Mouse (Mus musculus) gastrocnemius, postnatal 10 days (tissue): ENCODE results near the gene Ccsap. TPM values are rescaled to one million over a fixed set of nuclear protein-coding genes. Genes with fewer than 3 reads are reported as not detected.

Source experiments
- DNase-seq: peaks from one replicate; pipeline ENCODE4 v3.0.0; 2021; ENCODE audit warnings: mixed read lengths
- total RNA-seq, 2 experiments: library from RNA; stranded (reverse); gene quantifications; 2 replicates each; pipeline ENCODE4 v1.2.3; 2021

Gene Ccsap
- total RNA-seq, 2 experiments from 2014 or later, result 1.9 to 2.5 TPM

GRCm38 (mm10) chr8:123880271-123880670, 20.3 kb upstream of the Ccsap start:
- DNase-seq, result no peak

GRCm38 (mm10) chr8:123877865-123878264, 17.9 kb upstream of the Ccsap start:
- no peak for DNase-seq

- no peak for DNase-seq
Measured at GRCm38 (mm10) chr8:123874324-123874723, 14.3 kb upstream of the Ccsap start.

GRCm38 (mm10) chr8:123873364-123873763, 13.4 kb upstream of the Ccsap start:
- no peak for DNase-seq

GRCm38 (mm10) chr8:123872048-123872447, 12.0 kb upstream of the Ccsap start:
- peak; percentile 59 for DNase-seq

- no peak for DNase-seq
Measured at GRCm38 (mm10) chr8:123866971-123867370, 7.0 kb upstream of the Ccsap start.

GRCm38 (mm10) chr8:123865786-123866185, 5.8 kb upstream of the Ccsap start:
- no peak for DNase-seq

GRCm38 (mm10) chr8:123860386-123860785, 377 bp upstream of the Ccsap start:
- no peak for DNase-seq

- DNase-seq, result peak; percentile 91
Measured at GRCm38 (mm10) chr8:123858941-123859647, 915 bp downstream of the Ccsap start.

GRCm38 (mm10) chr8:123858574-123858940, 1.5 kb downstream of the Ccsap start:
- DNase-seq, result no peak

GRCm38 (mm10) chr8:123857361-123857760, 2.6 kb downstream of the Ccsap start:
- DNase-seq, result no peak

GRCm38 (mm10) chr8:123854733-123855475, 5.1 kb downstream of the Ccsap start:
- no peak for DNase-seq

GRCm38 (mm10) chr8:123854252-123854651, 5.8 kb downstream of the Ccsap start:
- no peak for DNase-seq

- no peak for DNase-seq
Measured at GRCm38 (mm10) chr8:123851590-123851989, 8.4 kb downstream of the Ccsap start.

GRCm38 (mm10) chr8:123849352-123849751, 10.7 kb downstream of the Ccsap start:
- no peak for DNase-seq

GRCm38 (mm10) chr8:123847546-123847945, 12.5 kb downstream of the Ccsap start:
- no peak for DNase-seq

- DNase-seq, result no peak
Measured at GRCm38 (mm10) chr8:123846509-123846908, 13.5 kb downstream of the Ccsap start.

- DNase-seq, result no peak
Measured at GRCm38 (mm10) chr8:123845991-123846390, 14.0 kb downstream of the Ccsap start.

GRCm38 (mm10) chr8:123845114-123845513, 14.9 kb downstream of the Ccsap start:
- DNase-seq, result no peak

- DNase-seq, result no peak
Measured at GRCm38 (mm10) chr8:123844341-123844740, 15.7 kb downstream of the Ccsap start.

- DNase-seq, result no peak
Measured at GRCm38 (mm10) chr8:123842086-123842485, 17.9 kb downstream of the Ccsap start.

GRCm38 (mm10) chr8:123840578-123841345, 19.2 kb downstream of the Ccsap start:
- DNase-seq, result no peak

- no peak for DNase-seq
Measured at GRCm38 (mm10) chr8:123838496-123838895, 21.5 kb downstream of the Ccsap start.
